Mouse (Mus musculus): Measurements from ENCODE around the gene Ifit3.
"Not testable (repeated sequence)": the region's sequence is repeated elsewhere in the genome, so short reads cannot be mapped to it uniquely, and the experiment has no call there.

Gene Ifit3

GRCm38 (mm10) chr19:34583126-34583766, at the start of gene Ifit3:
TSS of gene Ifit3 (plus strand) at chr19:34583531.
- DNase-seq (ENCODE audit: low spot score in 2 of 2), result not testable (repeated sequence)

- DNase-seq (ENCODE audit: low spot score in 2 of 2), result no peak
Measured at GRCm38 (mm10) chr19:34539422-34539821, 43.9 kb upstream of the Ifit3 start.

GRCm38 (mm10) chr19:34546211-34546610, 37.1 kb upstream of the Ifit3 start:
- DNase-seq (ENCODE audit: low spot score in 2 of 2), result no peak

- peak; percentile 80 to 84 for DNase-seq (ENCODE audit: low spot score in 2 of 2)
Measured at GRCm38 (mm10) chr19:34547976-34548375, 35.4 kb upstream of the Ifit3 start.

GRCm38 (mm10) chr19:34550205-34550533, 33.2 kb upstream of the Ifit3 start:
- no peak for DNase-seq (ENCODE audit: low spot score in 2 of 2)

- DNase-seq (ENCODE audit: low spot score in 2 of 2), result peak; percentile 72
Measured at GRCm38 (mm10) chr19:34550534-34551223, 32.7 kb upstream of the Ifit3 start, which contains the start of gene Ifit2. TSS of gene Ifit2 (plus strand) at chr19:34550694.

- no peak for DNase-seq (ENCODE audit: low spot score in 2 of 2)
Measured at GRCm38 (mm10) chr19:34551981-34552380, 31.4 kb upstream of the Ifit3 start.

- no peak for DNase-seq (ENCODE audit: low spot score in 2 of 2)
Measured at GRCm38 (mm10) chr19:34553021-34553420, 30.3 kb upstream of the Ifit3 start.

- DNase-seq (ENCODE audit: low spot score in 2 of 2), result no peak
Measured at GRCm38 (mm10) chr19:34553522-34553921, 29.8 kb upstream of the Ifit3 start.

GRCm38 (mm10) chr19:34554061-34554460, 29.3 kb upstream of the Ifit3 start:
- DNase-seq (ENCODE audit: low spot score in 2 of 2), result no peak

GRCm38 (mm10) chr19:34556621-34557020, 26.7 kb upstream of the Ifit3 start:
- no peak for DNase-seq (ENCODE audit: low spot score in 2 of 2)

GRCm38 (mm10) chr19:34562556-34562955, 20.8 kb upstream of the Ifit3 start:
- no peak for DNase-seq (ENCODE audit: low spot score in 2 of 2)

- no peak for DNase-seq (ENCODE audit: low spot score in 2 of 2)
Measured at GRCm38 (mm10) chr19:34566178-34566784, 17.1 kb upstream of the Ifit3 start.

GRCm38 (mm10) chr19:34568988-34569895, 14.1 kb upstream of the Ifit3 start:
- no peak for DNase-seq (ENCODE audit: low spot score in 2 of 2)

- DNase-seq (ENCODE audit: low spot score in 2 of 2), result no peak
Measured at GRCm38 (mm10) chr19:34569896-34570476, 13.3 kb upstream of the Ifit3 start.

GRCm38 (mm10) chr19:34571080-34571479, 12.3 kb upstream of the Ifit3 start:
- no peak for DNase-seq (ENCODE audit: low spot score in 2 of 2)

- DNase-seq (ENCODE audit: low spot score in 2 of 2), result no peak
Measured at GRCm38 (mm10) chr19:34573650-34574049, 9.7 kb upstream of the Ifit3 start.

- no peak for DNase-seq (ENCODE audit: low spot score in 2 of 2)
Measured at GRCm38 (mm10) chr19:34577121-34577520, 6.2 kb upstream of the Ifit3 start.

GRCm38 (mm10) chr19:34582696-34583095, 635 bp upstream of the Ifit3 start:
- DNase-seq (ENCODE audit: low spot score in 2 of 2), result not testable (repeated sequence)

GRCm38 (mm10) chr19:34585740-34586458, 2.6 kb downstream of the Ifit3 start:
- DNase-seq (ENCODE audit: low spot score in 2 of 2), result not testable (repeated sequence)
